Mouse (Mus musculus): ENCODE measurements around the gene Pitx1.

DNA sequence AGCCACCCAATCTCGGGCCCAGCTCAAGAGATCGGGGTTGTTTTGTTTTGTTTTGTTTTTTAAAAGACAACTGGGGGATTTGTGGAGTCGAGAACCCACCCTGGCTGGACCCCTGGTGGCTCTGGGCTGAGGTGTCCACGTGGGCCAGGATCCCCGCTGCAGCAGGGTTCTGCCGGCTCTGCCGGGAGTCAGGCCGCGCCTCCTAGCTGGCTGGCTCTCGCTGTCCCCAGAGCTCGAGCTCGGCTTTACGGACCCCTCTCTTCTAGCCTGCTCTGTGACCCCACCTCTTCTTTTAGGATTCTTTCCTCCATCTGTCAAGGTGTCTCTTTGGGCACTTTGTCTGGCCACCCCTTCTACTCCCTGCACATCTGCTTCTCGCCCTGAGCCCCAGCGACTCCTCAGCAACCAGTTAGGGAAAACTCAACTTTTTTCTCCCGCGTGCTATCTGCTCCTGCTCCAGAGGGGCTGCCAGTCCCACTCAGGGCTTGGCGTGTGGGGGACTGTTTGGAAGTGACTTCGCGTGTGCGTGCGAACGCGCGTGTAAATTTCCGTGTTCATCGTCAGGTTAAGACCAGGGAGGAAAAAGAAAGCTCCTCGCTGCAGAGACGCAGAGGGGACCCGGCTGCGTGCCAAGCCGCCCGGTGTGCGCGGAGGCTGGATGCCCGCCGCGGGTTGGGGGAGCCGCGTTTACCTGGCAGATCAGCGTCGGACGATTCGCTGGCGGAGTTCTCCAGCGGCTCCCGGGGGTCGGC is 5.7 kb downstream of the Pitx1 start:
- TF ChIP-seq CTCF (IDR thresholded peaks at IDR 0.05; ENCODE audit: low read depth) (no peak), EP300 (IDR thresholded peaks at IDR 0.05; ENCODE audit: low read depth) (no peak)
